Mouse (Mus musculus) MEL (cell line): ENCODE measurements around the gene Adra2c. TPM values are rescaled to one million over a fixed set of nuclear protein-coding genes. Genes with fewer than 3 reads are reported as not detected.

Experiments
- DNase-seq: peaks from one replicate; pipeline ENCODE4 v3.0.0; 2011; ENCODE audit warnings: low read depth, low spot score
- H3K27ac ChIP-seq: 2 replicates; pipeline ENCODE4 v1.5.1; 2012; ENCODE audit warnings: low read depth, mild to moderate bottlenecking, control low read depth, low read length, moderate library complexity; ENCODE audit not compliant: control insufficient read depth
- H3K27me3 ChIP-seq, 2 experiments: fragments of 150-350 bp in 1 of 2; sonication (generic) in 1 of 2; 2 replicates each; pipeline ENCODE4 v1.6.1; 2012; ENCODE audit warnings: low read length in 2 of 2, mild to moderate bottlenecking in 2 of 2, improper control_type of control experiment in 1 of 2, moderate library complexity in 1 of 2; ENCODE audit not compliant: insufficient read depth in 2 of 2, control insufficient read depth in 1 of 2
- H3K36me3 ChIP-seq, 2 experiments: 2 replicates each; pipeline ENCODE4 v1.6.1; 2012 to 2014; ENCODE audit warnings: low read length in 2 of 2, improper control_type of control experiment in 1 of 2, inconsistent platforms in 1 of 2, mild to moderate bottlenecking in 1 of 2; ENCODE audit not compliant: insufficient read depth in 2 of 2, control insufficient read depth in 1 of 2
- H3K4me1 ChIP-seq, 2 experiments: fragments of 150-350 bp in 1 of 2; sonication (generic) in 1 of 2; 2 replicates each; pipeline ENCODE4 v1.6.1; 2012; ENCODE audit warnings: low read length in 2 of 2, improper control_type of control experiment in 1 of 2, mild to moderate bottlenecking in 1 of 2; ENCODE audit not compliant: insufficient read depth in 2 of 2, control insufficient read depth in 1 of 2
- H3K4me3 ChIP-seq, 2 experiments: fragments of 150-350 bp in 1 of 2; sonication (generic) in 1 of 2; 2 replicates each; pipeline ENCODE4 v1.5.1; 2012; ENCODE audit warnings: low read depth in 2 of 2, low read length in 2 of 2, mild to moderate bottlenecking in 2 of 2, moderate library complexity in 2 of 2, control low read depth in 1 of 2, improper control_type of control experiment in 1 of 2; ENCODE audit not compliant: control insufficient read depth in 1 of 2, insufficient read depth in 1 of 2
- H3K79me2 ChIP-seq: 2 replicates; pipeline ENCODE4 v1.6.1; 2012; ENCODE audit warnings: mild to moderate bottlenecking, low read length, moderate library complexity; ENCODE audit not compliant: control insufficient read depth, poor library complexity, insufficient read depth
- H3K9ac ChIP-seq: 2 replicates; pipeline ENCODE4 v1.6.1; 2012; ENCODE audit warnings: low read depth, mild to moderate bottlenecking, control low read depth, low read length, moderate library complexity; ENCODE audit not compliant: control insufficient read depth, poor library complexity, severe bottlenecking
- H3K9me3 ChIP-seq: fragments of 150-350 bp; sonication (generic); replicated peaks from 2 replicates; pipeline ENCODE4 v1.6.1; 2012; ENCODE audit warnings: mild to moderate bottlenecking, low read length, improper control_type of control experiment, moderate library complexity; ENCODE audit not compliant: insufficient read depth
- BHLHE40 ChIP-seq: IDR thresholded peaks from 2 replicates; pipeline ENCODE4 v1.6.1; 2012; ENCODE audit warnings: low read depth, mild to moderate bottlenecking, inconsistent platforms, low read length, improper control_type of control experiment, borderline replicate concordance
- CHD1 ChIP-seq: IDR thresholded peaks from 2 replicates; pipeline ENCODE4 v1.6.1; 2012; ENCODE audit warnings: low read depth, mild to moderate bottlenecking, inconsistent platforms, low read length, improper control_type of control experiment
- CHD2 ChIP-seq: IDR thresholded peaks from 2 replicates; pipeline ENCODE4 v1.6.1; 2011; ENCODE audit warnings: low read length, improper control_type of control experiment
- CTCF ChIP-seq, 3 experiments: IDR thresholded peaks in 2 of 3; conservative IDR thresholded peaks in 1 of 3; 2 replicates each; pipeline ENCODE4 v1.5.1; 2011 to 2012; ENCODE audit warnings: low read length in 3 of 3, low read depth in 2 of 3, mild to moderate bottlenecking in 2 of 3, improper control_type of control experiment in 1 of 3, inconsistent platforms in 1 of 3, mixed read lengths in 1 of 3, moderate library complexity in 1 of 3; ENCODE audit not compliant: control insufficient read depth in 1 of 3, insufficient read depth in 1 of 3, poor library complexity in 1 of 3, severe bottlenecking in 1 of 3
- E2F4 ChIP-seq: IDR thresholded peaks from 2 replicates; pipeline ENCODE4 v1.6.1; 2011; ENCODE audit warnings: low read depth, low read length, improper control_type of control experiment, borderline replicate concordance
- GABPA ChIP-seq: IDR thresholded peaks from 2 replicates; pipeline ENCODE4 v1.6.1; 2012; ENCODE audit warnings: low read depth, mild to moderate bottlenecking, inconsistent platforms, low read length, improper control_type of control experiment, moderate library complexity
- HCFC1 ChIP-seq: IDR thresholded peaks from 2 replicates; pipeline ENCODE4 v1.6.1; 2012; ENCODE audit warnings: low read depth, mild to moderate bottlenecking, inconsistent platforms, low read length, improper control_type of control experiment, moderate library complexity
- JUND ChIP-seq: IDR thresholded peaks from 2 replicates; pipeline ENCODE4 v1.6.1; 2011; ENCODE audit warnings: low read depth, mild to moderate bottlenecking, improper control_type of control experiment, low read length
- MAX ChIP-seq: IDR thresholded peaks from 2 replicates; pipeline ENCODE4 v1.6.1; 2011; ENCODE audit warnings: low read length, improper control_type of control experiment
- MEF2A ChIP-seq: IDR thresholded peaks from 2 replicates; pipeline ENCODE4 v1.6.1; 2014; ENCODE audit warnings: low read depth, mild to moderate bottlenecking, inconsistent platforms, low read length, improper control_type of control experiment; ENCODE audit not compliant: poor library complexity, insufficient replicate concordance, severe bottlenecking; ENCODE audit errors: extremely low read depth
- MYB ChIP-seq: IDR thresholded peaks from 2 replicates; pipeline ENCODE4 v1.6.1; 2011; ENCODE audit warnings: mild to moderate bottlenecking, low read depth, low read length, improper control_type of control experiment
- NRF1 ChIP-seq: IDR thresholded peaks from 2 replicates; pipeline ENCODE4 v1.6.1; 2014; ENCODE audit warnings: low read depth, mild to moderate bottlenecking, inconsistent platforms, low read length, improper control_type of control experiment, moderate library complexity; ENCODE audit not compliant: poor library complexity, insufficient read depth, severe bottlenecking
- POLR2A ChIP-seq, 2 experiments: IDR thresholded peaks; 2 replicates each; pipeline ENCODE4 v1.6.1; 2011 to 2012; ENCODE audit warnings: low read length in 2 of 2, mild to moderate bottlenecking in 2 of 2, control low read depth in 1 of 2, improper control_type of control experiment in 1 of 2, low read depth in 1 of 2, moderate library complexity in 1 of 2; ENCODE audit not compliant: control insufficient read depth in 1 of 2, insufficient read depth in 1 of 2, poor library complexity in 1 of 2
- POLR2AphosphoS2 ChIP-seq: IDR thresholded peaks from 2 replicates; pipeline ENCODE4 v1.6.1; 2011; ENCODE audit warnings: low read length, improper control_type of control experiment
- POLR2AphosphoS5 ChIP-seq: IDR thresholded peaks from 2 replicates; pipeline ENCODE4 v1.6.1; 2012; ENCODE audit warnings: low read depth, borderline replicate concordance, mild to moderate bottlenecking, inconsistent platforms, low read length, moderate library complexity, mixed read lengths
- RAD21 ChIP-seq: IDR thresholded peaks from 2 replicates; pipeline ENCODE4 v1.6.1; 2011; ENCODE audit warnings: mild to moderate bottlenecking, low read depth, low read length, improper control_type of control experiment
- SIN3A ChIP-seq: IDR thresholded peaks from 2 replicates; pipeline ENCODE4 v1.6.1; 2012; ENCODE audit warnings: low read length, improper control_type of control experiment, inconsistent platforms
- TAL1 ChIP-seq: IDR thresholded peaks from 2 replicates; pipeline ENCODE4 v1.6.1; 2012; ENCODE audit warnings: mild to moderate bottlenecking, inconsistent platforms, low read length, moderate library complexity, mixed read lengths
- ZC3H11A ChIP-seq: IDR thresholded peaks from 2 replicates; pipeline ENCODE4 v1.6.1; 2012; ENCODE audit warnings: low read depth, mild to moderate bottlenecking, inconsistent platforms, low read length, improper control_type of control experiment
- polyA plus RNA-seq, 2 experiments: library from polyadenylated mRNA; stranded (reverse) in 1 of 2; unstranded in 1 of 2; fragments of >175 nt in 1 of 2; fragments of >200 nt in 1 of 2; gene quantifications; 2 replicates each; pipeline versions ENCODE4 v1.2.1 to v1.2.4; 2012; ENCODE audit warnings: low replicate concordance in 2 of 2, low read depth in 1 of 2; ENCODE audit not compliant: insufficient read length in 2 of 2, insufficient read depth in 1 of 2, missing spikeins in 1 of 2
- total RNA-seq: library from RNA; depleted of rRNA; stranded (reverse); fragments of 300-350 nt; gene quantifications from 2 replicates; pipeline ENCODE4 v1.2.3, GENCODE M21; 2012

Gene Adra2c
- total and polyA plus RNA-seq, 3 experiments: not detected

DNA sequence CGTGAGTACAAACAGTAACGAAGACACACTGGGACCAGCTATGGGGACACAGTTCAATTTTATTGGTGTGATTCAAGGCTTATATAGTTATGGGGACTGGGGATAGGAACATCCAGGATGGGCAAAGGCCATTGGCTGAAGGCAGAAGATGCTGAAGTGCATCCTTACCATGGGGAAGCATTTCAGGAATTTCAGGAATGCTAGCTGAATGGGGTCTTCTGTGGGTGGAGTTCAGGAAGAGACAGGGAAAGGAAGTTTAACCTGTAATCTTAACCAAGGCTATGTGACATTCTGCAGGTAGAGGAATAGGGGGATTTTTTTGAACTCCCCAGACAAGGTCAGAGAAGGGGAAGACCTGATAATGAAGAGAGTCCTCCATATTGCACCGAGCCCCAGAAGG lies 36.6 kb upstream of the Adra2c start:
- Histone ChIP-seq H3K9ac (no peak overlapping the region), H3K27me3 (no peaks in the 10 kb centered on the region), H3K4me1 (no peaks in the 10 kb centered on the region), H3K79me2 (no peaks in the 10 kb centered on the region), H3K9me3 (no peaks in the 10 kb centered on the region), H3K36me3 (no peaks in the 10 kb centered on the region), H3K27ac (no peak overlapping the region), H3K4me3 (no peak overlapping the region)
- no peak for TF ChIP-seq MYB
- no peak for TF ChIP-seq NRF1
- no peak for TF ChIP-seq CTCF (IDR thresholded peaks at IDR 0.05 in 2 of 3, conservative IDR thresholded peaks at IDR 0.05 in 1 of 3; ENCODE audit: control insufficient read depth in 1 of 3, insufficient read depth in 1 of 3, low read depth in 2 of 3, low read length in 3 of 3, poor library complexity in 1 of 3, severe bottlenecking in 1 of 3)
- no peak for TF ChIP-seq E2F4
- TF ChIP-seq SIN3A: no peak
- no peak for TF ChIP-seq MAX
- TF ChIP-seq BHLHE40: no peak
- no peak for TF ChIP-seq ZC3H11A
- TF ChIP-seq HCFC1: no peak
- no peak for TF ChIP-seq POLR2AphosphoS5
- no peak for TF ChIP-seq MEF2A
- no peak for TF ChIP-seq JUND
- TF ChIP-seq CHD1: no peak
- TF ChIP-seq GABPA: no peak
- DNase-seq: no peak

DNA sequence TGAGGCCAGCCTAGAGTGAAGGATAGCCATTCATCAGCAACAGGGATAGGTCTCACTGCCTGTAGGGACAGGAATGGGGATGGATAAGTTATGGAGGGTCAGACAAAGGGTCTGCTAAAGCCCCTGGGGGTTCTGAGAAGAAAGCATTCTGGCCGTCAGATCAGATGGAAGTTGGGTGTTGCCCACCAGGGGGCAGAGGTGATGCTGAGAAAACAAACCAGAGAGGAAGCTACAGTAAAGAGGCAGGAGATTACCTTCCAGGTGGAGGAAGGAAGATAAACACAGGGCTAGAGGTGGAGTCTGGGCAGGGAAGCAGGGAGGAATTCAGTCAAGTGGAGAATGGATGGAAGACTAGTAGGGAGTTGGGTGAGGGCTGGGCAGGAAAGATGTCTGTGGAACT lies 33.9 kb upstream of the Adra2c start:
- no peak for DNase-seq

More for the DNA sequence above, 33.9 kb upstream of the Adra2c start:
- Histone ChIP-seq H3K9me3 (no peaks in the 10 kb centered on the region), H3K79me2 (no peaks in the 10 kb centered on the region), H3K27ac (no peak overlapping the region), H3K4me1 (no peaks in the 10 kb centered on the region), H3K27me3 (no peaks in the 10 kb centered on the region)
- TF ChIP-seq MYB (no peak), ZC3H11A (no peak), CHD2 (no peak), E2F4 (no peak), POLR2AphosphoS5 (no peak), POLR2AphosphoS2 (no peak), SIN3A (no peak), MEF2A (no peak), TAL1 (no peak), RAD21 (no peak; the same call in 1 of the 2 replicates), POLR2A (IDR thresholded peaks at IDR 0.05; ENCODE audit: control insufficient read depth in 1 of 2, insufficient read depth in 1 of 2, low read depth in 1 of 2, low read length in 2 of 2, poor library complexity in 1 of 2) (no peak), GABPA (no peak)
- TF ChIP-seq, all 39 proteins: peak for 0
- Histone ChIP-seq H3K36me3 (no peaks in the 10 kb centered on the region), H3K4me3 (no peak overlapping the region), H3K9ac (no peak overlapping the region)
